Mouse (Mus musculus) gastrocnemius, postnatal 25 days (tissue): Measurements from ENCODE around the gene Rspo3. TPM values are rescaled to one million over a fixed set of nuclear protein-coding genes. Genes with fewer than 3 reads are reported as not detected.

Experiments
- DNase-seq: peaks from one replicate; pipeline ENCODE4 v3.0.0; 2022
- total RNA-seq, 2 experiments: library from RNA; stranded (reverse); gene quantifications; 1 replicate in 1 of 2; 2 replicates in 1 of 2; pipeline ENCODE4 v1.2.3; 2021

Gene Rspo3
- total RNA-seq, 2 experiments from 2014 or later: 0.99 to 3.5 TPM

- no peak for DNase-seq
Measured at GRCm38 (mm10) chr10:29441297-29441696, 94.4 kb downstream of the Rspo3 start.

GRCm38 (mm10) chr10:29432935-29433453 is 102.7 kb downstream of the Rspo3 start:
- no peak for DNase-seq

GRCm38 (mm10) chr10:29426660-29427059 is 109.0 kb downstream of the Rspo3 start:
- no peak for DNase-seq

GRCm38 (mm10) chr10:29424571-29424970 is 111.1 kb downstream of the Rspo3 start:
- DNase-seq: no peak

- DNase-seq: peak; percentile 41
Measured at GRCm38 (mm10) chr10:29414361-29414760, 121.3 kb downstream of the Rspo3 start.

GRCm38 (mm10) chr10:29402656-29403268 is 132.9 kb downstream of the Rspo3 start:
- DNase-seq: no peak

Other genes with a start within 250 kb of the Rspo3 start
- gene Echdc1, start 222.7 kb downstream of the Rspo3 start, total RNA-seq: 10 to 100 TPM; 31.5 to 34.1 TPM
- gene Rnf146, start 173.4 kb downstream of the Rspo3 start, total RNA-seq: 10 to 100 TPM; 44.1 to 45.7 TPM